Mouse (Mus musculus): ENCODE data around the gene D430042O09Rik. TPM values are rescaled to one million over a fixed set of nuclear protein-coding genes. Genes with fewer than 3 reads are reported as not detected.

The D430042O09Rik gene
- polyA plus RNA-seq, 1 experiment from 2014 or later = 10.9 TPM

GRCm38 (mm10) chr7:125900386-125901161, 192.9 kb downstream of the D430042O09Rik start:
- H3K4me3 ChIP-seq (replicated peaks) = no peak overlapping the region
- ATAC-seq (ENCODE audit: insufficient number of reproducible peaks, low FRiP score, low TSS enrichment, low read depth) = no peak
- WGBS = 52% methylated on average over 13 of the region's 13 CpGs

GRCm38 (mm10) chr7:125920801-125921200, 213.1 kb downstream of the D430042O09Rik start:
- H3K4me1 ChIP-seq = no peaks in the 10 kb centered on the region
- no peaks in the 10 kb centered on the region for H3K36me3 ChIP-seq
- 67% methylated on average over 5 of the region's 5 CpGs for WGBS
- no peak overlapping the region for H3K4me3 ChIP-seq (replicated peaks)
- H3K27ac ChIP-seq (replicated peaks) = no peak overlapping the region
- ATAC-seq (ENCODE audit: insufficient number of reproducible peaks, low FRiP score, low TSS enrichment, low read depth) = no peak
- no peaks in the 10 kb centered on the region for H3K9me3 ChIP-seq (replicated peaks)
- H3K27me3 ChIP-seq = no peaks in the 10 kb centered on the region
- no peak overlapping the region for H3K4me2 ChIP-seq (replicated peaks)
- no peak overlapping the region for H3K9ac ChIP-seq

More at GRCm38 (mm10) chr7:125900386-125901161, 192.9 kb downstream of the D430042O09Rik start:
- Histone ChIP-seq H3K27ac (replicated peaks) (no peak overlapping the region), H3K9me3 (replicated peaks) (no peaks in the 10 kb centered on the region), H3K36me3 (no peaks in the 10 kb centered on the region), H3K4me1 (peaks cover 14% of the 10 kb centered on the region), H3K27me3 (no peaks in the 10 kb centered on the region), H3K4me2 (replicated peaks) (no peak overlapping the region), H3K9ac (no peak overlapping the region)

GRCm38 (mm10) chr7:125924044-125924443, 216.4 kb downstream of the D430042O09Rik start:
- Histone ChIP-seq H3K4me3 (replicated peaks) (no peak overlapping the region), H3K4me2 (replicated peaks) (no peak overlapping the region), H3K27me3 (no peaks in the 10 kb centered on the region), H3K27ac (replicated peaks) (no peak overlapping the region), H3K36me3 (no peaks in the 10 kb centered on the region), H3K9ac (no peak overlapping the region), H3K9me3 (replicated peaks) (no peaks in the 10 kb centered on the region), H3K4me1 (no peaks in the 10 kb centered on the region)
- 70% methylated on average over 5 of the region's 5 CpGs for WGBS
- no peak for ATAC-seq (ENCODE audit: insufficient number of reproducible peaks, low FRiP score, low TSS enrichment, low read depth)

Other genes with a start within 250 kb of the D430042O09Rik start
- gene Nsmce1, start 216.3 kb upstream of the D430042O09Rik start, polyA plus RNA-seq (2015; fragmentation: Nextera tagmentation; extraction: Ambion mirVana) = 105 and 110 TPM in 2 replicates
- 13.0 and 13.2 TPM in 2 replicates for gene Il4ra, start 155.8 kb upstream of the D430042O09Rik start, polyA plus RNA-seq (2015; fragmentation: Nextera tagmentation; extraction: Ambion mirVana)
- gene Il21r, start 104.5 kb upstream of the D430042O09Rik start, polyA plus RNA-seq (2015; fragmentation: Nextera tagmentation; extraction: Ambion mirVana) = 1.1 and 1.5 TPM in 2 replicates
- gene Gtf3c1, start 108 bp upstream of the D430042O09Rik start, polyA plus RNA-seq (2015; fragmentation: Nextera tagmentation; extraction: Ambion mirVana) = 26.0 and 26.5 TPM in 2 replicates